Mouse (Mus musculus) left cerebral cortex, adult 6 months (tissue): ENCODE measurements around the gene N4bp3. TPM values are rescaled to one million over a fixed set of nuclear protein-coding genes. Genes with fewer than 3 reads are reported as not detected.

ENCODE experiments used
- long read RNA-seq, 2 experiments: library from polyadenylated mRNA; unstranded; transcript quantifications; one replicate each; pipeline ENCODE4 v2.0.0; 2019 to 2020
- polyA plus RNA-seq: library from polyadenylated mRNA; unstranded; fragments of <200 nt; fragmentation: Nextera tagmentation; gene quantifications from 2 replicates; pipeline ENCODE4 v1.2.3, GENCODE M21; 2021

The N4bp3 gene
- polyA plus RNA-seq: 9.5 and 12.9 TPM in 2 replicates
- long read RNA-seq, experiment 1, transcript N4bp3-201 (5 exons, 2,367 nt): major isoform, 137 of 163 reads
- long read RNA-seq, experiment 1, partial matches to known transcripts: 11 of 163 reads
- long read RNA-seq, experiment 1, other reads (novel, unspliced or antisense): 15 of 163 reads
- long read RNA-seq, experiment 2, transcript N4bp3-201 (5 exons, 2,367 nt): major isoform, 10 of 16 reads
- long read RNA-seq, experiment 2, partial matches to known transcripts: 3 of 16 reads
- long read RNA-seq, experiment 2, other reads (novel, unspliced or antisense): 3 of 16 reads

GRCm38 (mm10) chr11:51650691-51651515 is at the start of gene N4bp3, which contains the start of gene D930048N14Rik:
Gene N4bp3, minus strand, starts transcription at chr11:51650842.
Gene D930048N14Rik, plus strand, starts transcription at chr11:51650954.

GRCm38 (mm10) chr11:51688330-51689328 is 38.0 kb upstream of the N4bp3 start, which contains the start of gene 0610009B22Rik:
Gene 0610009B22Rik, minus strand, starts transcription at chr11:51688874.

GRCm38 (mm10) chr11:51635525-51636322 is 14.9 kb downstream of the N4bp3 start, which contains the start of gene Rmnd5b:
Gene Rmnd5b, minus strand, starts transcription at chr11:51635896.

DNA sequence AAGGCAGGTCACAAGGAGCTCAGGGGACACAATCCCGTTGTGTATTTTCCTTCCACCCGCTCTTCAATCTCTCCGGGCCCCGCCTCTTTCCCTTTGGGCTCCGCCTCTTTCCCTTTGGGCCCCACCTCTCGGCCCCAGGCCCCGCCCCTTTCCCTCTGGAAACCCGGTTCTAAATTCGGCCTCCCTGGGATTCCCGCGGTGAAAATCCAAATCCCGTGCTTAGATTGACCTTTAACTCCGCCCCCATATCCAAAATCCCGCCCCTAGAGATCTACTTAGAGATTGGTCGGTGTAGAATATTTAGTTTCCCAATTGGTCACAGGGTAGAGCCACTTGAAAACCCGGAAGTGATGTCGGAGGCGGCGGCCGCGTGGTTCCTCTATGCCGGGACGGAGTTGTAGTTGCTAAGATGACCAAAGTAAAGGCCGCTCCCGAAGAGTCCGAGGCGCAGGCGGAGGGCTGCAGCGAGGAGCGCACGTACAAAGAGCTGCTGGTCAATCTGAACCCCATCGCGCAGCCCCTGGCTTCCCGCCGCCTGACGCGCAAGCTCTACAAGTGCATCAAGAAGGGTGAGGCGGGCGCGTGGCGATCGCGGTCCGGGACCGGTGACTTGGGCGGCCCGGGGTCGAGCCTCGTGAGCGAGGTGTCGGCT is 31.1 kb downstream of the N4bp3 start, which contains the start of gene Nhp2:
Nhp2 (plus strand) TSS at position 327 of the 652 bp plus-strand sequence.

GRCm38 (mm10) chr11:51606447-51607095 is 44.1 kb downstream of the N4bp3 start, which contains the start of gene Hnrnpab:
Gene Hnrnpab, minus strand, starts transcription at chr11:51606847.

Other genes starting within 250 kb of the N4bp3 start
- 2.6 and 3.7 TPM in 2 replicates for gene Phykpl, start 66.1 kb downstream of the N4bp3 start, polyA plus RNA-seq
- gene Hnrnpab, start 44.0 kb downstream of the N4bp3 start, polyA plus RNA-seq: 17.6 and 97.7 TPM in 2 replicates
- gene Nhp2, start 31.1 kb downstream of the N4bp3 start, polyA plus RNA-seq: 172 and 201 TPM in 2 replicates
- gene Rmnd5b, start 14.9 kb downstream of the N4bp3 start, polyA plus RNA-seq: 62.3 and 86.2 TPM in 2 replicates
- gene D930048N14Rik, start 112 bp upstream of the N4bp3 start, polyA plus RNA-seq: 0.31 and 0.43 TPM in 2 replicates
- gene 0610009B22Rik, start 38.0 kb upstream of the N4bp3 start, polyA plus RNA-seq: 110 and 117 TPM in 2 replicates
- 5.9 and 10.9 TPM in 2 replicates for gene Sec24a, start 112.8 kb upstream of the N4bp3 start, polyA plus RNA-seq
- gene Sar1b, start 112.8 kb upstream of the N4bp3 start, polyA plus RNA-seq: 187 and 233 TPM in 2 replicates
- gene Jade2, start 206.8 kb upstream of the N4bp3 start, polyA plus RNA-seq: 5.1 and 7.4 TPM in 2 replicates